Mouse (Mus musculus) embryonic facial prominence, embryonic 15.5 days (tissue): ENCODE data around the gene Lin7c. TPM values are rescaled to one million over a fixed set of nuclear protein-coding genes. Genes with fewer than 3 reads are reported as not detected.

Experiments used
- ATAC-seq: fragments of 200-750 bp; cut with Nextera tagmentation; 2 replicates; pipeline ENCODE4 v1.8.0; 2017; ENCODE audit warnings: low read depth, moderate TSS enrichment; ENCODE audit not compliant: insufficient number of reproducible peaks, low FRiP score, low TSS enrichment
- H3K27ac ChIP-seq: fragments of 300-500 bp; sonication (generic); replicated peaks from 2 replicates; pipeline ENCODE4 v1.5.1; 2015; ENCODE audit warnings: mild to moderate bottlenecking, inconsistent platforms
- H3K27me3 ChIP-seq: fragments of 300-500 bp; sonication (generic); 2 replicates; pipeline ENCODE4 v1.6.1; 2015; ENCODE audit warnings: inconsistent platforms
- H3K36me3 ChIP-seq: fragments of 300-500 bp; sonication (generic); 2 replicates; pipeline ENCODE4 v1.6.1; 2015; ENCODE audit warnings: mild to moderate bottlenecking, inconsistent platforms
- H3K4me1 ChIP-seq: fragments of 300-500 bp; sonication (generic); 2 replicates; pipeline ENCODE4 v1.6.1; 2015; ENCODE audit warnings: inconsistent platforms
- H3K4me2 ChIP-seq: fragments of 300-500 bp; sonication (generic); replicated peaks from 2 replicates; pipeline ENCODE4 v1.6.1; 2015; ENCODE audit warnings: mild to moderate bottlenecking, inconsistent platforms
- H3K4me3 ChIP-seq: fragments of 300-500 bp; sonication (generic); replicated peaks from 2 replicates; pipeline ENCODE4 v1.5.1; 2015; ENCODE audit warnings: mild to moderate bottlenecking, inconsistent platforms
- H3K9ac ChIP-seq: fragments of 300-500 bp; sonication (generic); 2 replicates; pipeline ENCODE4 v1.6.1; 2015; ENCODE audit warnings: inconsistent platforms
- H3K9me3 ChIP-seq: fragments of 300-500 bp; sonication (generic); replicated peaks from 2 replicates; pipeline ENCODE4 v1.6.1; 2016; ENCODE audit warnings: inconsistent platforms
- WGBS: fragments of 180-500 bp; shearing (Covaris S2); methylation state at CpG from one replicate; pipeline ENCODE4 v1.1.7; 2015; 5-methylcytosine and 5-hydroxymethylcytosine counted together
- polyA plus RNA-seq: library from polyadenylated mRNA; unstranded; fragments of >200 nt; fragmentation: Nextera tagmentation; extraction: Ambion mirVana; gene quantifications from 2 replicates; pipeline ENCODE4 v1.2.1, GENCODE M21; 2015

Gene Lin7c
- polyA plus RNA-seq, 1 experiment from 2014 or later = 64.4 TPM

GRCm38 (mm10) chr2:109927876-109928275 is 37.2 kb downstream of the Lin7c start:
- ATAC-seq = no peak
- peaks cover 20% of the 10 kb centered on the region for H3K4me1 ChIP-seq

GRCm38 (mm10) chr2:109928791-109929190 is 38.1 kb downstream of the Lin7c start:
- no peak for ATAC-seq
- H3K4me2 ChIP-seq = no peak overlapping the region
- no peaks in the 10 kb centered on the region for H3K27me3 ChIP-seq
- no peak overlapping the region for H3K27ac ChIP-seq
- 55% methylated on average over 4 of the region's 4 CpGs for WGBS
- no peak overlapping the region for H3K4me3 ChIP-seq
- H3K9me3 ChIP-seq = no peaks in the 10 kb centered on the region
- peaks cover 6% of the 10 kb centered on the region; the same call in 1 of the 2 replicates for H3K36me3 ChIP-seq
- H3K4me1 ChIP-seq = peaks cover 19% of the 10 kb centered on the region
- no peak overlapping the region for H3K9ac ChIP-seq

More at GRCm38 (mm10) chr2:109927876-109928275, 37.2 kb downstream of the Lin7c start:
- no peak overlapping the region for H3K4me2 ChIP-seq
- no peaks in the 10 kb centered on the region for H3K27me3 ChIP-seq
- H3K4me3 ChIP-seq = no peak overlapping the region
- no peaks in the 10 kb centered on the region for H3K9me3 ChIP-seq
- H3K27ac ChIP-seq = no peak overlapping the region
- no peak overlapping the region for H3K9ac ChIP-seq
- peaks cover 6% of the 10 kb centered on the region; the same call in 1 of the 2 replicates for H3K36me3 ChIP-seq

- Histone ChIP-seq H3K9ac (no peak overlapping the region), H3K9me3 (no peaks in the 10 kb centered on the region), H3K27ac (no peak overlapping the region), H3K4me3 (no peak overlapping the region), H3K4me2 (no peak overlapping the region), H3K27me3 (no peaks in the 10 kb centered on the region), H3K4me1 (peaks cover 19% of the 10 kb centered on the region), H3K36me3 (peaks cover 6% of the 10 kb centered on the region; the same call in 1 of the 2 replicates)
- whole genome bisulfite sequencing = 42% methylated on average over 3 of the region's 3 CpGs
- ATAC-seq = no peak
Observed at GRCm38 (mm10) chr2:109929256-109929655, 38.6 kb downstream of the Lin7c start.

GRCm38 (mm10) chr2:109930366-109930765 is 39.7 kb downstream of the Lin7c start:
- Histone ChIP-seq H3K4me1 (peaks cover 19% of the 10 kb centered on the region), H3K9ac (no peak overlapping the region), H3K4me2 (no peak overlapping the region), H3K4me3 (no peak overlapping the region), H3K9me3 (no peaks in the 10 kb centered on the region), H3K27me3 (no peaks in the 10 kb centered on the region), H3K36me3 (peaks cover 6% of the 10 kb centered on the region; the same call in 1 of the 2 replicates), H3K27ac (no peak overlapping the region)
- 91% methylated on average over 5 of the region's 5 CpGs for WGBS
- no peak for ATAC-seq

- Histone ChIP-seq H3K9me3 (no peaks in the 10 kb centered on the region), H3K27ac (no peak overlapping the region), H3K36me3 (peaks cover 3% of the 10 kb centered on the region; the same call in 1 of the 2 replicates), H3K9ac (no peak overlapping the region), H3K4me2 (no peak overlapping the region), H3K4me3 (no peak overlapping the region), H3K4me1 (peaks cover 20% of the 10 kb centered on the region), H3K27me3 (no peaks in the 10 kb centered on the region)
- WGBS = 92% methylated on average over 4 of the region's 4 CpGs
- no peak for ATAC-seq
Observed at GRCm38 (mm10) chr2:109930771-109931170, 40.1 kb downstream of the Lin7c start.

- H3K9ac ChIP-seq = no peak overlapping the region
- no peak overlapping the region for H3K27ac ChIP-seq
- no peaks in the 10 kb centered on the region; the same call in 1 of the 2 replicates for H3K36me3 ChIP-seq
- no peak overlapping the region for H3K4me3 ChIP-seq
- H3K27me3 ChIP-seq = no peaks in the 10 kb centered on the region
- peak overlapping the region; percentile 6; the same call in 1 of the 2 replicates for H3K4me2 ChIP-seq
- no peak for ATAC-seq
- no peaks in the 10 kb centered on the region for H3K9me3 ChIP-seq
- H3K4me1 ChIP-seq = peaks cover 29% of the 10 kb centered on the region
- WGBS = 22% methylated on average over 13 of the region's 13 CpGs
Observed at GRCm38 (mm10) chr2:109931978-109932780, 41.5 kb downstream of the Lin7c start.

GRCm38 (mm10) chr2:109933151-109933550 is 42.5 kb downstream of the Lin7c start:
- WGBS = 81% methylated on average over 3 of the region's 3 CpGs
- Histone ChIP-seq H3K4me1 (peaks cover 29% of the 10 kb centered on the region), H3K36me3 (no peaks in the 10 kb centered on the region), H3K27me3 (no peaks in the 10 kb centered on the region), H3K4me3 (no peak overlapping the region), H3K27ac (no peak overlapping the region), H3K9me3 (no peaks in the 10 kb centered on the region), H3K4me2 (no peak overlapping the region), H3K9ac (no peak overlapping the region)
- no peak for ATAC-seq

- peaks cover 29% of the 10 kb centered on the region for H3K4me1 ChIP-seq
- H3K27me3 ChIP-seq = no peaks in the 10 kb centered on the region
- no peaks in the 10 kb centered on the region for H3K36me3 ChIP-seq
- no peak for ATAC-seq
- 62% methylated on average over 4 of the region's 4 CpGs for WGBS
- H3K9me3 ChIP-seq = no peaks in the 10 kb centered on the region
- H3K27ac ChIP-seq = no peak overlapping the region
- no peak overlapping the region for H3K4me3 ChIP-seq
- no peak overlapping the region for H3K4me2 ChIP-seq
- H3K9ac ChIP-seq = no peak overlapping the region
Observed at GRCm38 (mm10) chr2:109934086-109934485, 43.4 kb downstream of the Lin7c start.

- Histone ChIP-seq H3K27me3 (no peaks in the 10 kb centered on the region), H3K9ac (no peak overlapping the region), H3K27ac (no peak overlapping the region), H3K9me3 (no peaks in the 10 kb centered on the region), H3K36me3 (no peaks in the 10 kb centered on the region), H3K4me2 (no peak overlapping the region), H3K4me3 (no peak overlapping the region), H3K4me1 (peaks cover 29% of the 10 kb centered on the region)
- no peak for ATAC-seq
- 88% methylated on average over 3 of the region's 3 CpGs for WGBS
Observed at GRCm38 (mm10) chr2:109935194-109935593, 44.5 kb downstream of the Lin7c start.

GRCm38 (mm10) chr2:109935754-109936409 is 45.2 kb downstream of the Lin7c start:
- Histone ChIP-seq H3K27me3 (no peaks in the 10 kb centered on the region), H3K9me3 (no peaks in the 10 kb centered on the region), H3K36me3 (no peaks in the 10 kb centered on the region), H3K9ac (no peak overlapping the region), H3K27ac (no peak overlapping the region), H3K4me1 (peaks cover 29% of the 10 kb centered on the region), H3K4me3 (no peak overlapping the region), H3K4me2 (no peak overlapping the region)
- 70% methylated on average over 11 of the region's 11 CpGs for WGBS
- ATAC-seq = no peak

- ATAC-seq = no peak
- 0 out of 2 replicates have a peak overlapping the region, but pooled peaks have one; percentile 22 for H3K27ac ChIP-seq
- H3K9me3 ChIP-seq = no peaks in the 10 kb centered on the region
- peaks cover 28% of the 10 kb centered on the region for H3K4me1 ChIP-seq
- WGBS = 59% methylated on average over 2 of the region's 2 CpGs
- H3K4me3 ChIP-seq = no peak overlapping the region
- no peak overlapping the region for H3K9ac ChIP-seq
- no peak overlapping the region for H3K4me2 ChIP-seq
- no peaks in the 10 kb centered on the region for H3K27me3 ChIP-seq
- H3K36me3 ChIP-seq = no peaks in the 10 kb centered on the region
Observed at GRCm38 (mm10) chr2:109936410-109936755, 45.7 kb downstream of the Lin7c start.
